Mouse (Mus musculus) stomach, postnatal 0 days (tissue): ENCODE results near the gene Cdk19.

Experiments
- CTCF ChIP-seq: IDR thresholded peaks from 2 replicates; pipeline ENCODE4 v1.5.1; 2016; ENCODE audit warnings: antibody characterized with exemption, low read depth, mild to moderate bottlenecking, moderate library complexity
- EP300 ChIP-seq: optimal IDR thresholded peaks from 2 replicates; pipeline ENCODE3; 2016; ENCODE audit warnings: antibody characterized with exemption

DNA sequence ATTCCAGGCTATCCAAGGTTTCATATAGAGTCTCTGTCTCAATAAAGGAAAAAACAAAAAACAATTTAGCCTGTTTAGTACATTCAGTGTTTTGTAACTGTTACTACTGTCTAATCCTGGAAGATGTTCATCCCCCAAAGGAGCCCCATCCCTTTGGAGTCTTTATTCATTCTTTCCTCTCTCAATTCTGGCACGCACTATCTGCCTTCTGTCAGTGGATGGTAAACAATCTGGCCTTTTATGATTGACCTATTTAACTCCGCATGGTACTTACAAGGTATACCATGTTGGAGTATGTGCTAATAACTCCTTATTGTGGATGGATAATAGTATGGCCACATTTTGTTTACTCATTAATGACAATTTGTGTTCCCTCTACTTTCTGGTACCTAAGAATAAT is 26.6 kb downstream of the Cdk19 start:
- TF ChIP-seq CTCF: no peak
- TF ChIP-seq EP300: no peak
